Mouse (Mus musculus): ENCODE data around the gene Arvcf. TPM values are rescaled to one million over a fixed set of nuclear protein-coding genes. Genes with fewer than 3 reads are reported as not detected.
A peak's percentile ranks its signal among the peaks of the same experiment; 100 is the strongest.

Arvcf gene
- polyA plus RNA-seq, 1 experiment from 2014 or later: 71.2 TPM

DNA sequence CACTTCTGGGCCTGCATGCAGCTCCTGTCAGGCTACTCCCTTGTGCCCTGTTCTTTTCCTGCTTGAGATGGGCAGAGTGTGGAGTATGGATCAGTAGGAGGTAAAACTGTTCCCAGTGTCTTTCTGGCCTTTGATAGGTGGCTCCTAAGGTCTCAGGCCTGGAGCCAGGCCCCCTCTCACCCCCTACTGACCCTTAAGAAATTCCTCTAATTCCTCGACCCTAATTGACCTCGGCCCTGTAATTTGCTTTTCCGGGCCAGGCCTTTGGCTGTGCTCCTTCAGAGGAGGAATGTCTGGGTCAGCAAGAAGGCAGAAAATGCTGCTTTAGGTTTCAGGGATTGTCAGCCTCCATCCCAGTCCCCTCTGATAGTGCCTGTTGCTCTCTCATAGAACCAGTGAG, 35.8 kb downstream of the Arvcf start:
- peak; percentile 50 for DNase-seq (ENCODE audit: low spot score)
- Histone ChIP-seq H3K27ac (replicated peaks) (peak overlapping the region; percentile 83), H3K27me3 (replicated peaks; ENCODE audit: low read depth, poor library complexity, severe bottlenecking) (no peaks in the 10 kb centered on the region), H3K36me3 (replicated peaks) (no peaks in the 10 kb centered on the region), H3K4me3 (peak overlapping the region; percentile 8; the same call in 1 of the 2 replicates), H3K4me1 (peaks cover 94% of the 10 kb centered on the region), H3K9me3 (no peaks in the 10 kb centered on the region)
- WGBS: 2% methylated on average over 3 of the region's 3 CpGs

GRCm38 (mm10) chr16:18384211-18384610, 36.2 kb downstream of the Arvcf start:
- WGBS: 74% methylated on average over 7 of the region's 7 CpGs
- Histone ChIP-seq H3K4me3 (peak overlapping the region; percentile 8; the same call in 1 of the 2 replicates), H3K9me3 (no peaks in the 10 kb centered on the region), H3K4me1 (peaks cover 94% of the 10 kb centered on the region), H3K27ac (replicated peaks) (peak overlapping the region; percentile 83), H3K36me3 (replicated peaks) (no peaks in the 10 kb centered on the region), H3K27me3 (replicated peaks; ENCODE audit: low read depth, poor library complexity, severe bottlenecking) (no peaks in the 10 kb centered on the region)
- DNase-seq (ENCODE audit: low spot score): no peak

DNA sequence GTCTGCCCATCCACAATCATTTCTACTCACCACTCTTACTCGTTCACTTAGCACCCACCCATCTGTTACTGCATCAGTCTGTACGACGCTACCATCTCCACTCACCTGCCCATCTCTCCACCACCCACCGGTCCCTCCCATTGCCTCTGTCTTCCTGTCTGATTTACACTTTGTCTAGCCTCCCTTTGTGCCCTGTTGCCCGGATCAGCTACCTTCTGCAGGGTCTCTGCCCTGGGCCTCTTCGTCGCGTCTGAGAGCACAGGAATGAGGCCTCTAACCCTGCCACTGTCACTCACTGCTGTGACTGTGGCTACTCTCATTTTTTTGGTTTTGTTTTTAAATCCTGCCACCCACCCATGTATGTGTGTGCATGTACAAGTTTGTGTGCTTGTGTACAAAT, 36.7 kb downstream of the Arvcf start:
- peaks cover 93% of the 10 kb centered on the region for H3K4me1 ChIP-seq
- no peak for DNase-seq (ENCODE audit: low spot score)
- WGBS: 61% methylated on average over 8 of the region's 8 CpGs
- H3K27me3 ChIP-seq (replicated peaks; ENCODE audit: low read depth, poor library complexity, severe bottlenecking): no peaks in the 10 kb centered on the region
- H3K9me3 ChIP-seq: no peaks in the 10 kb centered on the region
- peak overlapping the region; percentile 83; the same call in 1 of the 2 replicates for H3K27ac ChIP-seq (replicated peaks)
- H3K4me3 ChIP-seq: no peak overlapping the region
- H3K36me3 ChIP-seq (replicated peaks): no peaks in the 10 kb centered on the region

GRCm38 (mm10) chr16:18385411-18385810, 37.4 kb downstream of the Arvcf start:
- no peaks in the 10 kb centered on the region for H3K36me3 ChIP-seq (replicated peaks)
- H3K4me3 ChIP-seq: no peak overlapping the region
- 75% methylated on average over 5 of the region's 5 CpGs for WGBS
- no peaks in the 10 kb centered on the region for H3K27me3 ChIP-seq (replicated peaks; ENCODE audit: low read depth, poor library complexity, severe bottlenecking)
- peaks cover 93% of the 10 kb centered on the region for H3K4me1 ChIP-seq
- no peak for DNase-seq (ENCODE audit: low spot score)
- peak overlapping the region; percentile 27; the same call in 1 of the 2 replicates for H3K27ac ChIP-seq (replicated peaks)
- H3K9me3 ChIP-seq: no peaks in the 10 kb centered on the region

GRCm38 (mm10) chr16:18386451-18386850, 38.5 kb downstream of the Arvcf start:
- Histone ChIP-seq H3K4me1 (peaks cover 90% of the 10 kb centered on the region), H3K4me3 (no peak overlapping the region), H3K9me3 (no peaks in the 10 kb centered on the region), H3K36me3 (replicated peaks) (no peaks in the 10 kb centered on the region), H3K27me3 (replicated peaks; ENCODE audit: low read depth, poor library complexity, severe bottlenecking) (no peaks in the 10 kb centered on the region), H3K27ac (replicated peaks) (no peak overlapping the region)
- no peak for DNase-seq (ENCODE audit: low spot score)
- WGBS: 85% methylated on average over 7 of the region's 7 CpGs

DNA sequence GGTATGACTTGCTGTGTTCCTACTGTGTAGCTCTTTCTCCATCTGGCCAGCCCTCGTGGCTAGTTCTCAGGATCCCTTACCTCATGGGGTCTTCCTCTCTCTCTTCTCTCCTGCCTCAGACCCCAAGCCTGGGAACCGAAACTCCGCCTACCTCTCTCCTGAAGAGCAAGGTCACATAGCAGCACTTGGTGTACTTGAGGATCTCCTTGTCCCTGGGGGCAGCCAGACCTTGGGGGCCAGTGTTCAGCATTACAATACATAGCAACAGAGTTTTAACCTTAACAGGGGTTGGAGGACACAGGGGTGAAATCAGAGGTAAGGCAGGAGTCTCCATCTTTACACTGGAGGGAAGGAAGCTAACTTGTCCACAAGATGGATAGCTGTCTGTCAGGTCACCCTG, 39.0 kb downstream of the Arvcf start:
- Histone ChIP-seq H3K4me1 (peaks cover 89% of the 10 kb centered on the region), H3K9me3 (no peaks in the 10 kb centered on the region), H3K4me3 (no peak overlapping the region), H3K27ac (replicated peaks) (peak overlapping the region; percentile 31; the same call in 1 of the 2 replicates), H3K27me3 (replicated peaks; ENCODE audit: low read depth, poor library complexity, severe bottlenecking) (no peaks in the 10 kb centered on the region), H3K36me3 (replicated peaks) (no peaks in the 10 kb centered on the region)
- DNase-seq (ENCODE audit: low spot score): no peak
- WGBS: 57% methylated on average over 3 of the region's 3 CpGs

DNA sequence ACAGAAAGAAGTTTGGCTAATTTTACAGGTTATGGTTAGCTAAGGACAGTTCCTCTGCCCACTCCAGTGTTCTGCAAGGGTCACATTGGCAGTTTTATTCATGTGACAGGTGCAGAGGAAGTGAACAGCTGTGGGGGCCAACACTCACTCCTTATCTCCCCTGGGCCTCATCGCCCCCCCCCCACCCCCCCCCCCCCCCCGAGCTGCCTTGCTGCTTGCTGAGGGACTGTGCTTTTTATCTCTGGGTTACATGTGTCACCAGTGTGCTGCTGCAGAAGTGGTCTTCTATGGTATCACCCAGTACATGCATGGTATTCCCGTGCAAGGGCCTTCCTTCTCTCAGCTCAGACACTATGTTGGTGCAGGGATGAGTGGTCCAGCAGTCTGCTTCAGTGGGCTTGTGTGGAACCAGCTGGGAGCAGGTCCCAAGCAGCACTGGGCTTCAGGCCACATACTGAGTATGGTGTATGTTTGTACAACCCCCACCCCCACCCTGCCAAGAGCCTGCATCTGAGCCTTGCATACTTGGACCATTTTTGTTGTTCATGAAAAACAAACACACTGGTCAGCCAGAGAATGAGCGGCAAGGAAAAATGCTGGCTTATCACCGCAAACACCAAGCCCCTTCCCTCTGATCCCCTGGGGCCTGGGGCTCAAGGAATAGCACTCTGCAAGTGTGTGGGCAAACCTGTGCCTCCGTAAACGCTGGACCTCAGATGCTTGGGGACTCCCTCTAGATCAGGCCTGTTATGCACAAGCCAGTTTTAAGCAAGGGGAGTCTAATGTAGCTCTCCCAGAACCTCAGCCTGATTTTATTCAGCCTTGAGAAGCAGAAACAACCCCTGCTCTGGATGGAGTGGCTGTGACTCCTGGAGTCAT, 40.0 kb downstream of the Arvcf start:
- peak overlapping the region; percentile 63; the same call in 1 of the 2 replicates for H3K27ac ChIP-seq (replicated peaks)
- no peaks in the 10 kb centered on the region for H3K27me3 ChIP-seq (replicated peaks; ENCODE audit: low read depth, poor library complexity, severe bottlenecking)
- no peaks in the 10 kb centered on the region for H3K36me3 ChIP-seq (replicated peaks)
- WGBS: 47% methylated on average over 7 of the region's 7 CpGs
- no peak overlapping the region for H3K4me3 ChIP-seq
- no peaks in the 10 kb centered on the region for H3K9me3 ChIP-seq
- peaks cover 89% of the 10 kb centered on the region for H3K4me1 ChIP-seq
- DNase-seq (ENCODE audit: low spot score): no peak

- Histone ChIP-seq H3K4me1 (peaks cover 89% of the 10 kb centered on the region), H3K4me3 (no peak overlapping the region), H3K27me3 (replicated peaks; ENCODE audit: low read depth, poor library complexity, severe bottlenecking) (no peaks in the 10 kb centered on the region), H3K27ac (replicated peaks) (peak overlapping the region; percentile 63), H3K36me3 (replicated peaks) (no peaks in the 10 kb centered on the region), H3K9me3 (no peaks in the 10 kb centered on the region)
- no peak for DNase-seq (ENCODE audit: low spot score)
- 86% methylated on average over 14 of the region's 14 CpGs for WGBS
Observed at GRCm38 (mm10) chr16:18388583-18389435, 40.8 kb downstream of the Arvcf start.

DNA sequence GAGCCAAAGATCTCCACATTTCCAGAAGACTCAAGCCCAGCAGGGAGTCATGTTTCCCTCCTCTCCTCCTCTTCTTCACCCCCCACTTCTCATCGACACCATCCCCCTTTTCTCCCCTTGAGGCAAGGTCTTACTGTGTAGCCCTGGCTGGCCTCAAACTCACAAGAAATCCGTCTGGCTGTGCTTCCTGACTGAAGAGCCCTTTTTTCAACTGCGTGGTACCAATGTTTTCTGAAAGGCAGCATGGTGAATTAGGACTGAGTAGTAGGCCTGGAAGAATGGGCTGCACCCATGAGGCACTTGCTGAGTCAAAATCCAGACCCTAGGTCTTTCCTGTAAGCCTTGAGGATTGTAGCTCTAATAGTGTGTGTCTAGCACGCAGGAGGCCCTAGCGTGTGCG, 42.4 kb downstream of the Arvcf start:
- H3K27ac ChIP-seq (replicated peaks): no peak overlapping the region
- no peak overlapping the region for H3K4me3 ChIP-seq
- 56% methylated on average over 6 of the region's 6 CpGs for WGBS
- H3K9me3 ChIP-seq: no peaks in the 10 kb centered on the region
- H3K27me3 ChIP-seq (replicated peaks; ENCODE audit: low read depth, poor library complexity, severe bottlenecking): no peaks in the 10 kb centered on the region
- DNase-seq (ENCODE audit: low spot score): no peak
- no peaks in the 10 kb centered on the region for H3K36me3 ChIP-seq (replicated peaks)
- peaks cover 89% of the 10 kb centered on the region for H3K4me1 ChIP-seq

DNA sequence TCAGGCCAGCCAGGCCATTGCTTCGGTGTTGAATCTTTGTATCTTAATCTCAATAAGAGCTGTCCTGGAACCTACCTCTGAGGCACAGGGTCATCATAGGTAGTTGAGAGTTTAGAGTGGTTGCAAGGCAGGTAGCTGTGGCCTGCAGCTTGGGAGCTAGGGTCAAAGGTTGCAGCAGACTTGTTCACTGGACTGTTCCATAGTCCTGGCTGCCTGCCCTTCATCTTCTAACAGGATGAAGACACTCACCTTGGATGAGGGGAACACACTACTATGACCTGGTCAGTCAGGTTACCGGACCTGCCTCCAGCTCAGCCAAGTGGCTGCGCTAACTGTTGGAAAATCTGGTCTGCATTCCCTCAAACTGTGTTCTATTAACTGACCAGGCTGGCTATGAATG, 43.1 kb downstream of the Arvcf start:
- H3K27me3 ChIP-seq (replicated peaks; ENCODE audit: low read depth, poor library complexity, severe bottlenecking): no peaks in the 10 kb centered on the region

DNA sequence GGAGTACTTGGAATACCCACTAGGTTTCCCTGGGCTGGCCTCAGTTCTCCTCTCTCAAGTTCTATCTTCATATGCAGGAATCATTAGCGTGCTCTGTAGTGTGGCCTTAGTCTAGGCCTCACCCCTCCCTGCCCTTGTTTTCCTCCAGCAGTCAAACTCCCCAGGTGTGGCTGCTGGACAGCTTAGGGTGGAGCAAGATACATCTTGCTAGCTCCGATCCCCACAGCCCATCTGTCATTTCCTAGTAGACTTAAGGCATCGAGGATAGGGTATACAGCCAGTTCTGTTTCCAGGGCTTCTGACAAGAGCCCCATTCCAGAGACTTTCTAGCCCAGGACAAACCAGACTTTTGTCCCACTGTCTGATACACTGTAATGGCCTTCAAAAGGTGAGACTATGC, 43.7 kb downstream of the Arvcf start:
- DNase-seq (ENCODE audit: low spot score): no peak
- peaks cover 90% of the 10 kb centered on the region for H3K4me1 ChIP-seq
- no peaks in the 10 kb centered on the region for H3K27me3 ChIP-seq (replicated peaks; ENCODE audit: low read depth, poor library complexity, severe bottlenecking)
- peaks cover 7% of the 10 kb centered on the region for H3K36me3 ChIP-seq (replicated peaks)
- peak overlapping the region; percentile 93 for H3K27ac ChIP-seq (replicated peaks)
- 95% methylated on average over 3 of the region's 3 CpGs for WGBS
- H3K4me3 ChIP-seq: peak overlapping the region; percentile 90; the same call in 1 of the 2 replicates
- no peaks in the 10 kb centered on the region for H3K9me3 ChIP-seq

More for the DNA sequence above, 43.1 kb downstream of the Arvcf start:
- no peak for DNase-seq (ENCODE audit: low spot score)
- Histone ChIP-seq H3K4me1 (peaks cover 93% of the 10 kb centered on the region), H3K4me3 (no peak overlapping the region), H3K27ac (replicated peaks) (no peak overlapping the region), H3K36me3 (replicated peaks) (peaks cover 1% of the 10 kb centered on the region; the same call in 1 of the 2 replicates), H3K9me3 (no peaks in the 10 kb centered on the region)
- WGBS: 95% methylated on average over 3 of the region's 3 CpGs

Measured in embryonic facial prominence, embryonic 10.5 days (tissue).